Mouse (Mus musculus) heart, postnatal 4 days (tissue): ENCODE results near the gene Stoml1. TPM values are rescaled to one million over a fixed set of nuclear protein-coding genes. Genes with fewer than 3 reads are reported as not detected.

Experiments
- DNase-seq: peaks from one replicate; pipeline ENCODE4 v3.0.0; 2021
- microRNA-seq, 2 experiments: library from miRNA; unstranded; fragments of <30 nt; microRNA quantifications; one replicate each; pipeline ENCODE4 v1.2.0; 2021 to 2022
- total RNA-seq, 2 experiments: library from RNA; stranded (reverse); gene quantifications; 2 replicates each; pipeline ENCODE4 v1.2.3; 2021

Gene Stoml1
- total RNA-seq, 2 experiments from 2014 or later: 14.2 to 17.1 TPM

GRCm38 (mm10) chr9:58303599-58304271, 50.8 kb downstream of the Stoml1 start:
- no peak for DNase-seq

- no peak for DNase-seq
Measured at GRCm38 (mm10) chr9:58305686-58306085, 52.7 kb downstream of the Stoml1 start.

GRCm38 (mm10) chr9:58308395-58308794, 55.4 kb downstream of the Stoml1 start:
- peak; percentile 73 for DNase-seq

- DNase-seq: peak; percentile 63
Measured at GRCm38 (mm10) chr9:58310043-58310660, 57.2 kb downstream of the Stoml1 start.

GRCm38 (mm10) chr9:58311191-58311910, 58.4 kb downstream of the Stoml1 start:
- peak; percentile 62 for DNase-seq

Small RNAs within 50 kb of the gene (microRNA-seq; reads per million reads assigned to microRNA genes)
- 0 reads per million in 2 experiments for gene Mir6385

Other genes with a start within 250 kb of the Stoml1 start
- under 1 TPM; 0.45 to 0.69 TPM for gene Cyp11a1, start 246.8 kb upstream of the Stoml1 start, total RNA-seq
- gene Stra6, start 189.4 kb upstream of the Stoml1 start, total RNA-seq: under 1 TPM; 0.11 to 0.26 TPM
- gene Ccdc33, start 134.3 kb upstream of the Stoml1 start, total RNA-seq: not detected
- gene Islr, start 48.9 kb upstream of the Stoml1 start, total RNA-seq: 10 to 100 TPM; 25.4 to 31.0 TPM
- gene Islr2, start 48.8 kb upstream of the Stoml1 start, total RNA-seq: under 1 TPM; 0.83 to 0.86 TPM
- gene Pml, start 3.4 kb upstream of the Stoml1 start, total RNA-seq: 10 to 100 TPM; 15.3 to 17.6 TPM
- gene Loxl1, start 60.0 kb downstream of the Stoml1 start, total RNA-seq: 10 to 100 TPM; 77.2 to 87.1 TPM
- not detected for gene Tbc1d21, start 117.3 kb downstream of the Stoml1 start, total RNA-seq
- gene Insyn1, start 235.4 kb downstream of the Stoml1 start, total RNA-seq: 10 to 100 TPM; 10.9 to 12.6 TPM